Mouse (Mus musculus): ENCODE measurements around the gene Usp37. TPM values are rescaled to one million over a fixed set of nuclear protein-coding genes. Genes with fewer than 3 reads are reported as not detected.

The Usp37 gene
- polyA plus RNA-seq (2016; fragmentation: Nextera tagmentation; extraction: Ambion mirVana): 50.1 and 51.5 TPM in 2 replicates

DNA sequence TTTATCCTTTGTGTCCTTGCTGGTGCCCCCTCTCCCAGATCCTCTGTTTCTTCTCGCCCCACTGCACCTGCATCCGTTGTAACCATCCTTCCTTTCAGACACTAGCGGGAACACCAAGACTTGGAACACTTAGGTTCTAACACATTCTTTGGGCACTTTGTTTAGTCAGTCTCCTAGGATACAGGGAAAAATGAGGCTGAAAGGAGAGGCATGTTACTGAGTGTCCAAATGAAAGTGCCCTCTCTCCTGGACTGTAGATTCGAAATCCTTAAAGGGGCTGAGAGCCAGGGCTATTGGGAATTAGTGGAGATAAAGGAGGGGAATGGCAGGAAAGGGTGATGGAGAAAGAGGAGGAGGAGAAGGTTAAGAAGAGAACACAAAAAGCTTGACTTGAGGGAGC is at the start of gene Usp37:
Gene Usp37 (minus strand): TSS at position 101 of the 400 bp plus-strand sequence.
- peaks cover 27% of the 10 kb centered on the region for H3K4me1 ChIP-seq
- peak within 1 kb of the TSS; percentile 23 for H3K27ac ChIP-seq (replicated peaks)
- H3K9me3 ChIP-seq (replicated peaks): no peaks in the 10 kb centered on the region
- no peaks in the 10 kb centered on the region for H3K27me3 ChIP-seq (ENCODE audit: low read depth, poor library complexity, severe bottlenecking)
- H3K4me3 ChIP-seq: no peak within 1 kb of the TSS
- H3K36me3 ChIP-seq: no peaks in the 10 kb centered on the region
- DNase-seq (ENCODE audit: low spot score): no peak
- WGBS: 32% methylated on average over 4 of the region's 4 CpGs

DNA sequence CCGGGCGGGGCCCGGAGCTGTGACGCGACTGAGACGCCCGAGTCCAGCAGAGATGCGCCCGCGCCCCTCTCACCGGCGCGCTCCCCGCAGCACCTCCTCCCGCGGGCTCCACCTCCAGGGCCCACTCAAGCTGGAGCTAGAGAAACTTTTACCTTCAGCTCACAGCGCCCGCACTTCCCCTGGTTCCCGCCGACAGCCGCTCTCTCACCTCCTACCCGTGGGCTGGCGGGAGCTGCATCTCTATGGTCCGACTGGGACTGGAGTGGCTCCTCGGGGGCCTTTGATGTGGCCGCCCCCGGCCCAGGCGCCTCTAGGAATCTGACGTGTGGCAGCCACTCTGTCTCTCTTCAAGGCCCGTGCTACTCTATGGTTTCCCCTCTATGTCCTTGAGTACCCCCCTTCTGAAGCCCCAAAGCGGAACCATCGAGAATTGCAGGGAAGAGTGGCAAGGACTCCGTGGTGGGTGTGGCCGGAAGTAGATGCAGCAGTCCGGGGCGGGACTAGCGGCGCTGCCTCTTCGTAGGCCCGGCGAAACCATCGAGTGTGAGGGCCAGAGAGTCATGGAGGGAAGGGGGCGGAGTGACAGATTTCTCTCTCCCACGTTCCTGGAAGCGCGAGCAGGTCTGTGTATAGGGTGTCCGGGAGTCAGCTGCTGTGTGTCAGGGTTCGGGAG is 43.8 kb upstream of the Usp37 start, which contains the start of the genes Zfp142 and Bcs1l:
Gene Zfp142 (minus strand): TSS at position 474 of the 673 bp plus-strand sequence.
Gene Bcs1l (plus strand): TSS at position 517 of the 673 bp plus-strand sequence.
- Histone ChIP-seq H3K4me1 (peaks cover 28% of the 10 kb centered on the region), H3K9me3 (replicated peaks) (no peaks in the 10 kb centered on the region), H3K4me3 (peak within 1 kb of the TSS; percentile 76), H3K27me3 (ENCODE audit: low read depth, poor library complexity, severe bottlenecking) (no peaks in the 10 kb centered on the region), H3K36me3 (peaks cover 50% of the 10 kb centered on the region), H3K27ac (replicated peaks) (peak within 1 kb of the TSS; percentile 87)
- peak; percentile 99 for DNase-seq (ENCODE audit: low spot score)
- under 1% methylated on average over 48 of the region's 48 CpGs for WGBS

- peak overlapping the region; percentile 76 for H3K4me3 ChIP-seq
- WGBS: under 1% methylated on average over 24 of the region's 24 CpGs
Observed at GRCm38 (mm10) chr1:74587233-74587772, 43.2 kb upstream of the Usp37 start.

GRCm38 (mm10) chr1:74584616-74585398 is 40.7 kb upstream of the Usp37 start:
- 95% methylated on average over 3 of the region's 3 CpGs for WGBS

More at GRCm38 (mm10) chr1:74587233-74587772, 43.2 kb upstream of the Usp37 start:
- Histone ChIP-seq H3K9me3 (replicated peaks) (no peaks in the 10 kb centered on the region), H3K27ac (replicated peaks) (peak overlapping the region; percentile 87), H3K4me1 (peaks cover 28% of the 10 kb centered on the region), H3K27me3 (ENCODE audit: low read depth, poor library complexity, severe bottlenecking) (no peaks in the 10 kb centered on the region), H3K36me3 (peaks cover 53% of the 10 kb centered on the region)
- no peak for DNase-seq (ENCODE audit: low spot score)

DNA sequence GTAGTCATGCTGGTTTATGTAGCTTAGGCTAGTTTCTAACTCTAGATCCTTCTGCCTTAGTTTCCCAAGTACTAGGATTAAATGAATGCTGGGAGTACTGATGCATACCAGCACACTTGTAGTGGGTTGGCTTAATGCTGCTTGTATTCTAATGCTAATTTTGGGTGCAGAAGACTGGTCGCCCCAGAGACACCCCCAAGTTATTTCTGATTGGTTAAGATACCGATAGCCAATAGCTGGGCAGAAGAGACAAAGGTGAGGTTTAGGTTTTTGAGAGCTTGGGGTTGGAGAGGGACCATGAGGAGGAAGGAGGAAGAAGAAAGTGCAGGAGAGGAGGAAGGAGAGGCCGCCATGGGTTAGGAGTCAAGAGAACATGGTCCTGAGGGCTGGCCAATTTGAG is 38.5 kb upstream of the Usp37 start:
- H3K4me1 ChIP-seq: peaks cover 18% of the 10 kb centered on the region
- no peak overlapping the region for H3K4me3 ChIP-seq
- H3K27ac ChIP-seq (replicated peaks): no peak overlapping the region
- no peaks in the 10 kb centered on the region for H3K9me3 ChIP-seq (replicated peaks)
- peaks cover 66% of the 10 kb centered on the region for H3K36me3 ChIP-seq
- 77% methylated on average over 3 of the region's 3 CpGs for WGBS
- no peak for DNase-seq (ENCODE audit: low spot score)
- H3K27me3 ChIP-seq (ENCODE audit: low read depth, poor library complexity, severe bottlenecking): no peaks in the 10 kb centered on the region

More at GRCm38 (mm10) chr1:74584616-74585398, 40.7 kb upstream of the Usp37 start:
- Histone ChIP-seq H3K4me1 (peaks cover 28% of the 10 kb centered on the region), H3K4me3 (no peak overlapping the region), H3K9me3 (replicated peaks) (no peaks in the 10 kb centered on the region), H3K36me3 (peaks cover 47% of the 10 kb centered on the region), H3K27ac (replicated peaks) (no peak overlapping the region), H3K27me3 (ENCODE audit: low read depth, poor library complexity, severe bottlenecking) (no peaks in the 10 kb centered on the region)
- DNase-seq (ENCODE audit: low spot score): no peak

DNA sequence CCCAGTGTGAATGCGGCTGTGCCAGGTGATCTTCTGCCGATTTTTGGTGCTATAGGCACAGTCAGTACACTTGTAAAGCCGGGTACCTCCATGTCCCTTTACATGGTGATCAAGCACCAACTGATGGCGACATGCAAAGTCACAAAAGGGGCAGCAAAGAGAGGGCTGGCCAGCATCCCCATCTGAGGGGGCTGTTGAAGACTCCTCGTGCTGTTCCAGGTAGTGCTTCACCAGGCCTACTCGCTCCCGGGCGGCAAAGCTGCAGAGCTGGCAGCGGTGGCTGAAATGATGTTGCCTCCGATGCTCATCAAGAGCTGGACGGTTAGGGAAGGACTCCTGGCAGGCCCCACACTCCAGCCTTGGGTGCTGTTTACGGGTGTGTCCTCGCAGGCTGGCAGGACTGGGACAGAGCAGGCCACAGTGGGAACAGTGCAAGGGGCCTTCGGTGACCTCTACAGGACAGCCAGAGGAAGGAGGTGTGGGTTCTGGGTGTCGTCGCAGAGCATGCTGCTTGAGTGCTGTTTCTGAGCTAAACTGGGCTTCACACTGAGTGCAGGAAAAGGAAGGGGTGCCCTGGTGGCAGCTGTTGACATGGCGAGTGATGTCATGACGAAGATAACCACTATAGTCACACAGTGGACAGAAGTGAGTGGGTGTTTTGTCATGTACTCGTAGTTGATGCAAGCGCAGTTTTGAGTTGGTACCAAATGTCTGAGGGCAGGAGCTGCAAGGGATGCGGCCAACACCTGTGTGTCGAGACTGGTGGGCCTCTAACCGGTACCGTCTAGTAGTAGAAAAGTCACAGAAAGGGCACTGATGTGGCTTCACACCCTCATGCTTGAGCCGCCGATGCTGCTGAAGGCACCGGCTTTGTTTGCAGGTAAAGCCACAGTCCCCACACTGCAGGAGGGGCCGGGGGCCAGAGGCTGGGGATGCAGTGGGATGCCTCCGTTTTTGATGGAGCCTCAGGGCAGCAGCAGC is 25.9 kb upstream of the Usp37 start:
- 94% methylated on average over 29 of the region's 29 CpGs for WGBS
- H3K27me3 ChIP-seq (ENCODE audit: low read depth, poor library complexity, severe bottlenecking): no peaks in the 10 kb centered on the region
- peaks cover 100% of the 10 kb centered on the region for H3K36me3 ChIP-seq
- no peak overlapping the region for H3K27ac ChIP-seq (replicated peaks)
- no peaks in the 10 kb centered on the region for H3K9me3 ChIP-seq (replicated peaks)
- no peaks in the 10 kb centered on the region for H3K4me1 ChIP-seq
- H3K4me3 ChIP-seq: no peak overlapping the region
- no peak for DNase-seq (ENCODE audit: low spot score)

DNA sequence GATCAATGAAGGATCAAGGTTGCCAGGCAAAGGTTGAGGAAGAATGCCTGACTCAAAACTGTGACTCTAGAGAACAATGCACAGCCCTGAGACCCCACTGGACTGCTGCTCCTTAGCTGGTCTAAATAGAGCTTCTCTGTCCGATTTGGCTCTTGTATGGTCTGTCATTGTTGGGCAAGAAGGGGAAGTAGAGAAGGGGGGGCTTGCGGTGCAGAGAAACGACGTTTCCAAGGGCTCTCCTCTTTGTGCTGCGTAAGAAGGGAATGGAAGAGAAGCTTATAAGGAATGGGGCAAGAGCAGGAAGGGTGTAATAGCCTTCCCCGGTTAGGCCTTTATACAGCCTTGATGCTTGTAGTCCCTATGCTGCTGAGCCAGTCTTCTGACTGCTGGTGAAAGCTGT is 21.8 kb upstream of the Usp37 start:
- no peaks in the 10 kb centered on the region for H3K9me3 ChIP-seq (replicated peaks)
- no peak overlapping the region for H3K27ac ChIP-seq (replicated peaks)
- peaks cover 81% of the 10 kb centered on the region for H3K36me3 ChIP-seq
- H3K4me1 ChIP-seq: no peaks in the 10 kb centered on the region
- no peak for DNase-seq (ENCODE audit: low spot score)
- no peaks in the 10 kb centered on the region for H3K27me3 ChIP-seq (ENCODE audit: low read depth, poor library complexity, severe bottlenecking)
- 68% methylated on average over 6 of the region's 6 CpGs for WGBS
- no peak overlapping the region for H3K4me3 ChIP-seq

DNA sequence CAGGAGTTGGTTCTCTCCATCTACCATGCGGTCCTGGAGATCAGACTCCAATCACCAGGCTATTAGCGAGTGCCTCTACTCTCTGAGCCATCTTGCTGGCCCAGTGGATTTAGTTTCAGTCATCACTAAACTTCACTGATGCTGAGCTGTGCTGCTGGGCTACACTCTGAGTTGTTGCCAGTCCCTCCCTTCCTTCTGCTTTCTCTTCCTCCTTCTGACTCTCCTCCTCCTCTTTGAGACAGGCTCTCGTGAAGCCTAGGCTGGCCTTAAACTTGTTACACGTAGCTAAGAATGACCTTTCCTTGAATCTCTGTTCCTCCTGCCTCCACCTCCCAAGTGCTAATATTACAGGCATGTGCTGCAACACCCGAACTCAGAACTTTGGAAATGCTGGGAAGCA is 15.0 kb upstream of the Usp37 start:
- Histone ChIP-seq H3K4me1 (no peaks in the 10 kb centered on the region), H3K36me3 (peaks cover 13% of the 10 kb centered on the region), H3K27ac (replicated peaks) (no peak overlapping the region), H3K27me3 (ENCODE audit: low read depth, poor library complexity, severe bottlenecking) (no peaks in the 10 kb centered on the region), H3K9me3 (replicated peaks) (no peaks in the 10 kb centered on the region), H3K4me3 (no peak overlapping the region)
- 88% methylated on average over 5 of the region's 5 CpGs for WGBS
- no peak for DNase-seq (ENCODE audit: low spot score)

DNA sequence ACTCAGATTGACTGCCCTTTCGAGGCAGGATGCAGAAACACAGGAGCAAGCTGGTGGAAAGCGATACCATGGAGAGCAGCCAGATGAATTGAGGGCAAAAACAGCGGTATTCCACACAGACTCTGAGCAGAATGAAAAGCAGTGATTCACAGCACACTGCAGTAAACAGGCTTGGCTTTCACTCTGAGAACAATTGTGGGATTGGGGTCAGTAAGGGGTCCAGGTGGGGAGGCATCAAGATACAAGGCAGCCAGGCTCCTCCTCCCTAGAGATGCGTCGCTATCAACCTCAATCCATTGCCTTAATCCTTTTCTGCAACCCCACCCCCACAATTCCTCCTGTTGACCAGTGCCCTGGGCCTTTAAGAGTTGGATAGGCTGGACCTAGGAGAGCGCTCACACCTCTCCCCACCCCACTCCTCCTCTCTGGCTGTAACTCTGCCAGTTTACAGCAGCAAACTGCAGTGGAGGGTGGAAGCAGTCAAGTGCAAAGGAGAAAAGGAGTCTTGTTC is 1.6 kb downstream of the Usp37 start, which contains the start of gene Plcd4:
Gene Plcd4 (plus strand): TSS at position 438 of the 511 bp plus-strand sequence.
- 9% methylated on average over 6 of the region's 6 CpGs for WGBS
- H3K27me3 ChIP-seq (ENCODE audit: low read depth, poor library complexity, severe bottlenecking): no peaks in the 10 kb centered on the region
- peak; percentile 22 for DNase-seq (ENCODE audit: low spot score)

DNA sequence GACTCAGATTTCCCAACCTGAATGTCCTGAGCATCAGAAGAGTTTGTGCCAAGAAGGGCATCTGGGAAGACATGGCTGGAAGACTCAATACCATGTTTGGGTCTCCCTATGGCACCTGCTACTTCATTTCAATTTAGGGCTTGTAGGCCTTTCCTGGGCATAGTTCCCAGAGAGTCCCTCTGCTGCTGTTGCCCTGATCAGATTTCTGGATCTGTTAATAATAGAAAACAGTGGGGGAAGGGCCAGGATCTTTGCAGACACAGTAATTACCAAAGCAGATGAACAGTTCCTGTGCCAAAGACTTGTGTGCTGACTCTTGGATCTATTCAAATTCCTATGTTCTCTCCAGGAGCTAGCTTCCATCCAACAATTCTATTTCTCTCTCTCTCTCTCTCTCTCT is 5.4 kb downstream of the Usp37 start:
- no peaks in the 10 kb centered on the region for H3K36me3 ChIP-seq
- H3K4me1 ChIP-seq: peaks cover 15% of the 10 kb centered on the region
- no peak for DNase-seq (ENCODE audit: low spot score)
- no peak overlapping the region for H3K4me3 ChIP-seq
- no peaks in the 10 kb centered on the region for H3K27me3 ChIP-seq (ENCODE audit: low read depth, poor library complexity, severe bottlenecking)
- no peaks in the 10 kb centered on the region for H3K9me3 ChIP-seq (replicated peaks)
- H3K27ac ChIP-seq (replicated peaks): no peak overlapping the region

More for the DNA sequence above, 1.6 kb downstream of the Usp37 start, which contains the start of gene Plcd4:
- Histone ChIP-seq H3K9me3 (replicated peaks) (no peaks in the 10 kb centered on the region), H3K27ac (replicated peaks) (peak within 1 kb of the TSS; percentile 61), H3K4me3 (peak within 1 kb of the TSS; percentile 30), H3K4me1 (peaks cover 27% of the 10 kb centered on the region), H3K36me3 (no peaks in the 10 kb centered on the region)

- 96% methylated on average over 7 of the region's 7 CpGs for WGBS
- Histone ChIP-seq H3K36me3 (peaks cover 97% of the 10 kb centered on the region), H3K4me3 (no peak overlapping the region), H3K9me3 (replicated peaks) (no peaks in the 10 kb centered on the region), H3K27ac (replicated peaks) (no peak overlapping the region), H3K27me3 (ENCODE audit: low read depth, poor library complexity, severe bottlenecking) (no peaks in the 10 kb centered on the region), H3K4me1 (no peaks in the 10 kb centered on the region)
- DNase-seq (ENCODE audit: low spot score): no peak
Observed at GRCm38 (mm10) chr1:74528589-74528988, 15.5 kb downstream of the Usp37 start.

DNA sequence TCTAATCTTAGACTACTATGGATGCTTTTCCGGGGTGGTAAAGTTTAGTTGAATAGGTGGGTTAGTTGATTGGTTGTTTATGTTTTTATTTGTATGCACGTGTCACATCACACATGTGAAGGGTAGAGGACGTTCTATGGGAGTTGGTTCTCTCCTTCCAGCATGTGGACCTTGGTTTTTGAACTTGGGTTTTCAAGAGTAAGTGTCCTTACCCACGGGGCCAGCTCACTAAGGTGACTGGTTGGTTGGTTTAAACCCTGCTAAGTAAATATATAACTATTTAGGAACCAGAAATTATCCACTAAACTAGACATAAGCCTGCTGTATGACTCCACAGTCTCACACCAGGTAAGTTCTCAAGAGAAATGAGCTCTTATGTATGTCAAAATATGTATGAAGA is 19.3 kb downstream of the Usp37 start:
- WGBS: 91% methylated on average over 4 of the region's 4 CpGs
- no peak for DNase-seq (ENCODE audit: low spot score)
- peaks cover 100% of the 10 kb centered on the region for H3K36me3 ChIP-seq
- H3K9me3 ChIP-seq (replicated peaks): no peaks in the 10 kb centered on the region
- H3K4me1 ChIP-seq: no peaks in the 10 kb centered on the region
- no peak overlapping the region for H3K4me3 ChIP-seq
- H3K27ac ChIP-seq (replicated peaks): no peak overlapping the region
- H3K27me3 ChIP-seq (ENCODE audit: low read depth, poor library complexity, severe bottlenecking): no peaks in the 10 kb centered on the region
